Mouse (Mus musculus) kidney, adult 9 months (tissue): ENCODE data around the gene Slc39a9.

Experiments
- DNase-seq: peaks from one replicate; pipeline ENCODE4 v3.0.0; 2022

Slc39a9 gene

DNA sequence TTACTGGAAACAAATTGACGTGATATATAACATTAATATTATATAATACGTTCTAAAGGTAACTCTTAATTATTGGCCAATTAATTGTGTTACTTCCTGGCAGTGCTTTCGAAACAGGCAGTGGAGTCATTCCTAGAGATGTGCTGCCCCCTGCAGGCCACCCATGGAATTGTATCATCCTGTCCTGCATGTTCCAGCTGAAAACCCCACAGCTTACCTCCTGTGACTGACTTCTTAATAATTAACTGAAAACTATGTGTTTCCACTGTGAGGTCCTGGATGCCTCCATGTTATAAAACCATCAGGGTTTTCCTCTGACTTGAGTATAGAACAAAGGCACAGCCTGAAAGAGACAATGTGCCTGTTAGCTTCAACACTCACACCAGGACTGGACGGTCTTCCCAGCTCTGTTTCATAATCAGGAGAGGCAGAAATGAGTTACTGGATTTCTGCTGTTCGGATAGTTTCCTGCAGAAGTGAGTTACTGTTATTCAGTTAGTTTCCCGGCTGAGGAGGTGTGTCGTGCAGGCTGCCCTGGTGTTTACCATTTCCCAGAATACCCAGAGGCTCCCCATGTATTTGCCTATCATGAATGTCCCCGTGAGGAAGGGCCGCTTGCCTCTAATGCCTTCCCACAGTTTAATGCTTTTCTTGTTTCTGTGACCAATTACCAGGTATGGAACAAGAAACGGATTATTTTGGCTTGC, 81.3 kb downstream of the Slc39a9 start:
- peak; percentile 95 for DNase-seq

DNA sequence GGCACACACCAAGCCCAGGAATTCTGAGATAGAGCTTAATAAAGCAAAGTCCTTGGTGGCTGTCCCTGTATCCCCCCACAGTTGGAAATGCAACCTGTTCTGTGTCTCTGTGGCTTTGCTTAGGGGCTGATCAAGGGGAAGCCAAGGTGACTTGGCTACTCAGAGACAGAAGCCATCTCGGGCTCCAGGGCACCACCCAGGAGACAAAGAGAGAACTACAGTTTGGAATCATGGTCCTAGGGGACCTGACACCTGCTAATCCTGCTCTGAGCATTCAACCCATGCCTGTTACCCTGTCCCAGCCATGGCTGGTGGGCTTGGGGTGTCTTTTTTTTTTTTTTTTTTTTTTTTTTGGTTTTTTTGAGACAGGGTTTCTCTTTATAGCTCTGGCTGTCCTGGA, 84.5 kb downstream of the Slc39a9 start:
- DNase-seq: no peak

GRCm38 (mm10) chr12:80728814-80729213, 85.1 kb downstream of the Slc39a9 start:
- no peak for DNase-seq

DNA sequence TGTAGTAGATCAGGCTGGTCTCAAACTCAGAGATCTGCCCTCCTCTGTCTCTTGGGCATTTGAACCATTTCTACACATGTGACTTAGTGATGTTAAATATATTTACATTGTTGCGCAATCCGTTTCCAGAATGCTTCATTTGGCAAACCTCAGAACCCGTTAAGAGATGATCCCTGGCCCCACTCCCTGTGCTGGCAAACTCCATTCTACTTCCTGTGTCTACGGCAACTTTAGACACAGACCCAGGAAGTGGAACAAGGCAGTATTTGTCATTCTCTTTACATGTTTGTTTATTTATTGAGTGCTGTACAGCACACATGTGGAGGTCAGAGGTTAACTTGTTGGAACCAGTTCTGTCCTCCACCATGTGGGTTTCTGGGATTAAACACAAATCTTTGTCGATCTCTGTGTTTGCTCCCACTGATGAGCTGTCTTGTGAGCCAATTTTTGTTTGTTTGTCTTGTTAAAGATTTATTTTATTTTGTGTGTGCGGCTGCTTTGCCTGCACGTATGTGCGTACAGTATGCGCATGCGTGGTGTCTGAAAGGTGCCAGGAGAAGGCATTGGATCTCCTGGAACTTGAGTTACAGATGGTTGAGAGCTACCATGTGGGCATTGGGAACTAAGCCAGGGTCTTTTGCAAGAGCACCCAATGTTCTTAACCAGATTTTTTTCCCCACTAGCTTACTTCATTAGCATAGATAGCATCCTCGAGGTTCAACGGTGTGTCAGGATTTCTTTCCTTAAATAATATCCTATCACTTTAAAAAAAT, 86.3 kb downstream of the Slc39a9 start:
- no peak for DNase-seq

DNA sequence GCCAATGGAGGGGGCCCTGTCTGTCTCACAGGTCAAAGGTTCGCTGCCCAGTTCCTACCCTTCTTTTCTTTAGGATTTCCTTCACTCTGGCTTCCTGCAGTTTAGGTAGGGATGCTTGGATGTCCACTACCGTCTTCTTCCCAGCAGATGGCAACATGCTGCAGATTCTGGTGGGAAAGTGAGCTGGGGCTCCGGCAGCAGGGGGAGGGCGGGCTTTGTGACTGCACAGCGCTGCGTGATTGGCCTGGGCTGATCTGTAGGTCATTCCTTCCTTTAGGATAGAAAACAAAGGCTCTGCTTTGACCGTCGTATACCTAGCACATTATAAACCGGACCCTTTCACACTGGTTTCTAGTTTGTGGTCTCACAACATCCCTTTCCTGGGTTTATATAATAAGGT, 86.9 kb downstream of the Slc39a9 start:
- peak; percentile 37 for DNase-seq
